Mouse (Mus musculus) monocyte, adult 5-6 weeks (primary cell): ENCODE data around the gene Hlf. TPM values are rescaled to one million over a fixed set of nuclear protein-coding genes. Genes with fewer than 3 reads are reported as not detected.

Experiments used
- ATAC-seq: fragments of 153-309, 156-312 bp; replicated peaks from 2 replicates; pipeline ENCODE4 v1.8.0; 2017; ENCODE audit warnings: mild to moderate bottlenecking; ENCODE audit not compliant: low TSS enrichment, insufficient number of reproducible peaks, severe bottlenecking, poor library complexity, low FRiP score
- total RNA-seq: library from RNA; stranded (forward); fragments of 200-1000, 200-491, 200-594 nt; gene quantifications from 3 replicates; pipeline ENCODE4 v1.2.3, GENCODE M21; 2017

Hlf gene
- total RNA-seq, 1 experiment from 2014 or later, result not detected

DNA sequence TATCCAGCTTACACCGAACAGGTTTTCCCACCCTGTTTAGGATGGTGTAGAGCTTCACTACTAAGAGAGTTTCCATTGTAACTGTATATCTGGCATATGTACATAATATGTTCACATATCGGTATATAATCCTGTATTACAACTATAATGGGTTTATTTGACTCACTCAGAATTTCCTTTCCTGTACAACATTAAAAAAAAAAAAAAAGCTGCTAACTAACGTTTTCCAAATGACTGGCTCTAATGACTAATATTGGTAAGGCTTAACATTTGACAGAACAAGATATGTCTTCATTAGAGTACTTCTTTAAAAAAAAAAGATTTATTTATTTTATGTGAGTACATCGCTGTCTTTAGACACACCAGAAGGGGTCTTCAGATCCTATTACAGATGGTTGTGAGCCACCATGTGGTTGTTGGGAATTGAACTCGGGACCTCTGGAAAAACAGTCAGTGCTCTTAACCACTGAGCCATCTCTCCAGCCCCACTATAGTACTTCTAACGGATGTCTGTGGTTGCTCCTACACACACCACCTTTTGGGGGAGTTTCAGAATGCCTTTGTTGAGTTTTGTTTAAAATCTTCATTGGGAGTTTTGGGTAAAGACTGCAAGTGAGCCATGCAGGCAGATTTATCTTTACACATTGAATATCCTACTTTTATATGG is 41.1 kb downstream of the Hlf start:
- no peak for ATAC-seq

DNA sequence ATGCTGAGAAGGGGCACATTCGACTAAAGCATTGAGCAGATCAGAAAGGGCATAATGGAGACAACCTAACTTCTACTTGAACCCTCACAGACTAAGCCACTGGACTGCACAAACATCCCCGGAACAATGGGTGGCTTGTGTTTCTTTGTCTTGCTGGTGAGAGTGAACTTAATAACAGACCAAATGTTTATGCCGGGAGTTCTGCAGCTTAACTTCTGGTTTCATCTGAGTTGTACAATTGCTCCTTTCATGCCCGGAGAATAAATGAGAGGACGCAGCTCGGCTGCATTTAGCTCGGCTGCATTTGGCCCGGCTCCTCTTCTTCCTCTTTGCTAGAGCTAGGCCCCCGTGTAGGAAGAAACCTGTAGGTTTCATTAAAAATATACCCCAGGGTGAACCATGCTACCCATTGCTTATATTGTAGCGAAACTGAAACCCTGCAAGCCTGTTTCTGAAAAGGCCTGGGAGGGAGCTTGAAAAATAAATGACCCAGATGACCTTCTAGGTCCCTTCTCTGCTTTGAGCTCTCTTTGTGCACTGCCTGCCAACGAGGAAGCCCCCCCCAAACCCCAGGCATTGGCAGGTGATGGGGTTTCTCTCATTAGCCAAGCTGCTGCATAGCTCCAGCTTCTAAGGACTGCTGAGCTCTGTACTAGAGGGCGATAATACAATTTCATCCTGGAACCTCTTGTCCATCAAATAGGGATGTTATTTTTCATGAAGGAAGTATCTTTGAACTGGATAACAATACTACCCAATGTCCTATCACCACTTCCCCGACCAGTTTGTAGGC is 42.8 kb downstream of the Hlf start:
- no peak for ATAC-seq

DNA sequence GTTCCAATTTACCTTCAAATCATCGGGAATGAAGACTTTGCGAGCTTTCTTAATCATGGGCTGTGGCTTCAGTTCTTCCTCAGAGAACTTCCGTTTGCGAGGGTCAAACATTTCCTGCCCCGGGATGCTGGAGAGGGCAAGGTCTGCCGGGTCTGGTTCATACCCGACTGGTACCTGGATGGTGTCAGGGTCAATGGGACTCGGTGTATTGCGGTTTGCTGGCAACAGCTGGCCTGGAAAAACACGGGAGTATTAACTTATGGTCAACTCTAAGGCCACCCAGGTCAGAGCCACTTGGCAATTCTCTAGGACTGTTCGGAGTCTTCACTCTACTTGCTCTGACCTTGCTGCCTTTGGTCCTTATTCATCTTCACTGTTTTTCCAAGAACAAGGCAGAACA is 44.9 kb downstream of the Hlf start:
- no peak for ATAC-seq

DNA sequence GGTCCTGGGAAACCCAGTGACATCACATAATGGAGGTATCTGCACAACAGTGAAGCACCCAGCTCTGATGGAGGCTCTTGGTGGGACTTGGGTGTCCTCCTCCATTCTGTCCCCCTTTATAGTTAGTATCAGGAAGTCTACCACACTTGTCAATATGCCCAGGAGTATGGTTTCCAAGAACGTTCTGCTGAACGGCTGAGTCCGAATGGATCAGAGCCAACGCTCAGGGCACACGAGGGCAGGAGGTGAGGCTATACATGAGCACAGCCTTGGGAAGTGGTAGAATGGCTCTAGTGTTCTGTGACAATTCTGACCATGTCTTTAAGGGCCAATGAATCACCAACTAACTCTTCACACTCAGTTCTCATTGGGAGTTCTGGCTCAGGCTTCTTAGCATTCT is 47.8 kb downstream of the Hlf start:
- ATAC-seq, result no peak

DNA sequence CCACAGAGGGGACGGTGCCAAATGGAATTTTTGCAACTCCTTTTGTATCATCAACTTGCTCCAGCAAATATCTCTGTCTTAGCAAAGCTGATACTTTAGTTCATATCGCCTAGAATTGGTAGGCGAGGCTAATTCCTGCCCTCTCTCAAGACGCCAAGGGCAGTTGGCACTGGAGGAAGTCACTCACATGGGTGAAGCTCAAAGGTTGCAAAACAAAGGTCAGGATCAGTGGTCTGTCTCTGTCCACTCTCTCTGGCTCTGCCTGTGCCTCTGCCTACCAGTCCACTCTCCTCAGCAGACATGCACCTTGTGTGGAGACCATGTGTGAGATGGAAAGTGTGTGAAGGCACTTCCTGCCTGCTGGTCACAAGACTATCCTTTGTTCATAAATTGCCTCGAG is 48.4 kb downstream of the Hlf start:
- ATAC-seq, result no peak

DNA sequence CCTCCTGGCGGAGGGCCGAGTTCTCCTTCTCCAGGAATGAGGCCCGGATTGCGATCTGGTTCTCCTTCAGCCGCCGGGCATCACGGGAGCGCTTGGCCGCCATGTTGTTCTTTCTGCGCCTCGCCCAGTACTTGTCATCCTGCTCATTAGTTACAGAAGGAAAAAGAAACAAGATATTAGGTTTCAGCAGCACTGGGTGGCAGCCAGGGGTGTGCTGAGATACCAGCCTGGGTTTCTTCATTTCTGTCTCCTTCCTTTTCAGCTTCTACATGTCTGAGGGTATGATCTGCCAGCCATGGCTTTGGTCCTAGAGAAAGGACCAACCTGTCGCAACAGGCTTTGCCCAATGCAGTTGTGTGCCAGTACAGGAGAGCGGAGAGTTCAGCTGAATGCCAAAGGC is 49.9 kb downstream of the Hlf start:
- ATAC-seq, result no peak

DNA sequence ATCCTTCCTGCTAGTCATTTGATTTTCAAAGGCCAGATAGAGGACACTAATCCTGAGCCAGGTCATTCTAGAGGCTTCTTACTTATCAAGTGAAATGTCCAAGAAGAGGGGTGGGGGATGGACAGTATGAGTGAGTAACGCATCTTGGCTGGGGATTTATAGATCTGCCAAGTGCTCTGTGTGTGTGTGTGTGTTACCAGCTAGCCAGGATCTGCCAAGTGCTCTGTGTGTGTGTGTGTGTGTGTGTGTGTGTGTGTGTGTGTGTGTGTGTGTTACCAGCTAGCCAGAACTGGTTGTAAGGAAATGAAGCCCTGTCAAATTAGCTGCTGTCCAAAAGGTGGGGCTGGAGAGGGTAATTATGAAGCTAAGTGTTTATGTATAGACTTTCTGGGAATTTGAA is 55.9 kb downstream of the Hlf start:
- no peak for ATAC-seq

DNA sequence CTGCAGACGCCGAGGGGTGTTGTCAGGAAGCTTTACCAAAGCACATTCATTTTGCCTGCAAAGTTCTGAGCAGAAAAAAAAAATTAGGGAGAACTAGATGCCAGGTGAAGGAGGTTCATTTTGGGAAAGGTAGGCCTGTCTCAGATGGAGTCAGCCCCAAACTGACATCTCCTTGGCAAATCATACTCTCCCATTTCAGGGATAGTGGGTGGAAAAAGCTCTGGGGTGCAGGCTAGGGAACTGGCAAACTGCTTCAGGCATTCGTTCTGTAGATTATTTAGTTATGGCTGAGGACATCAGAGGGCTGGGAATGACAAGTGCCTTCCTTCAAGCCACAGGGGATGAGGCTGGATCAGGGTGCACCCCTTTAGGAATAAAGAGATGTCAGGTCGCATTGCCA is 58.0 kb downstream of the Hlf start:
- ATAC-seq, result no peak

DNA sequence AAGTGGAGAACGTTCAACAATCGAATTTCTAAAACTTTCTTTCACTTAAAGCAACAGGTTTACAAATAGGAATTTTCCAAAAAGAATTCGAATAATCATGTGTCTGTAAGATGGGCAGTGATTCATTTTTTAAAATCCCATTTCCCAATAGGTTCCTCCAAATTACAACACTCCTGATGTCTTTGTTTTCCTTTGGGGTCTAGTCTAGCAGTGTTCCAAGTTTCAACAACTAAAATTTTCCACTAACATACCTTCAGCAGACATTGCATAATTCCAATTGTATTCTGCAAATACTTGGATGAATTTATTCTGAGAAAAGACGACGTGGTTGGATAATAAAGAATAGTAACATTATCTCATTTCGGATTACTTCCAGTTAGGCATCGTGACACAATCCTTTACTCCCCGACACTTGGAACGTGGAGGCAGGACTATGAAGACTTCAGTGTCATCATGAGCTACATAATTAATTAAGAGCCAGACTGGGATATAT is 60.4 kb downstream of the Hlf start:
- ATAC-seq, result no peak

DNA sequence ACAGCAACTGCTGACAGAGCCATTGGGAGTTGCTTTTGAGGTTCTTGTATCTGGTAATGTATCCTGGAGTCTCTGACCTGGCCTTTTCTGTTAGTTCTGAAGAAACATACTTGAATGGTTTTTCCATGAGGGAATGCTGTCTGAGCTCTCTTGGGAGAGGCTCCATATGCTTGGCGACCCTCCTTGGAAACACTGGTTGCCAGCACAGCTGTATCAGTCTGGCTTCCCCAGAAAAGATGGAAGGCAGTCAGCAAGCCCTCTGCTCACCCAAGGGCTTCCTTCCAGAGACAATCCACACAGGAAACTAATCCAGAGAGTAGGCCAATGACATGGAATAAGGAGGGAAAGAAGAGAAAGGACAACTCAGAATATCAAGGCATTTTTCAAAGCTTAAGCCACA is 63.9 kb downstream of the Hlf start:
- ATAC-seq, result no peak

DNA sequence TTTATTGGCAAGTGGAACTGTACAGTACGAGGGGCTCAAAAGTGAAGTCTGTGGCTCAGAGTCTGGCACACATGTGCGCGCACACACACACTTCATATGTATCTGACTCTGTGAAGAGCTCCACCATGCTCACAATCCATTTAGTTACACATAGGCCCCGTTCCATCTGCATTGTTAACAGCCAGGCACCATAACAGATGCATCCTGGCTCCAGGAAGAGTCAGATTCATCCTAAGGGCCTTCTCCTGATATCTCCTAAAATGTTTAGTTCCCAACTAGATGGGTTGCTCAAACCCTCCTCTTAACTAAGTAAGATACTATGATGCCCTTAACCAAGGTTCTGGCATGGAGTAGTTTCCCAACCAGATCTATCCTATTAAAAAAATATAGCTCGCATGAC is 64.5 kb downstream of the Hlf start:
- no peak for ATAC-seq

DNA sequence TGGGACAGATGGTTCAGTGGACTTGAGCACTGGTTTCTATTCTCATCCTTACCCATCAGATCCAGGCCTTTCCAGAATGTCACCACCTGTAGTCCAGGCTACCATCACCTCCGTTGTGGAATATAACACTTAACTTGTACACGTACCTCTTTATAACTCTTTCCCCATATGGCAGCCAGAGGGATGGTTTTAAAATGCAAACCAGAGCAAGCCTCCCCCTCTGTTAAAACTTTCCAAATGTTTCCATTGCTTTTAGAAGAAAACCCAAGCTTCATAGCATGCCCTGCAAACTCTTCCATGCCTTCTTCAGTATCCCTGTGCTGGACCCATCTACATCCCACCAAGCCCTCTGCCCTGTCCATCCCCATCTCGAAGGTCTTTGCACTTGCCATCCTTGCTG is 66.1 kb downstream of the Hlf start:
- ATAC-seq, result no peak

DNA sequence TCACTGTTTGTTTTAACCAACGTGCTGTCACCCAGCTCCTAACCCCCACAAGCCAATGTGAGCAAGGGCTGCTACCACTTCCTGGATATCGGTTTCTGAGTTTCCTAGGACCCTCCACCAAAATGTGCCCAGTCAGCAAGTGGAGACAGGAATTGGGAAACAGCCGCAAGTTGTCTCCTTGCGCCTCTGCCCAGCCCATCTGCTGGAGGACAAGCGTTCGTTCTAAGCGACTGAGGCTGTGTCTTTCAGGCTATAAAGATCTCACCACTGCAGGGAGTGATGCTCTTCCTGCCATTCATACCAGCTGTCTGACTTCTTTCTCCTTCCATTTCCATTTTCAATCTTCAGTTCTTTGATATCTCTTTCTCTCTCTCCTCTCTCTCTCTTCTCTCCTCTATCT is 69.8 kb downstream of the Hlf start:
- no peak for ATAC-seq

DNA sequence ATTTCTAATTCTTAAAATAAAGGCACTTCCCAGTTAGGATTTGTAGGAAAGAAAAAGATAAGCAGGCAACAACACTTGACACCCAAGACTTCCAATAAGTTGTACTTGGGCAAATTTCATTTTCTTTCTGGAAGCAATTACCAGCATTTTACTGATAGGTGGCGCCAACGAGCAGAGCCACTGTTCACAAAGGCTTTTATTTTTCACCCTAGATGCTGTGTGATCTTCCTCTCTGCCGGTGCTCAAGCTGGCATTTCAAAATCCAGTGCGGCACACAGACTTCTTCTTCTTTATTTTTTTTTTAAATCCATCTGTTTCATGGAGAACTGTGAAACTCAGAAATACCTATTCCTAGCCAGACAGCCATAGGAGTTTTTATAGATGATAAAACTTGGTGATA is 73.2 kb downstream of the Hlf start:
- ATAC-seq, result no peak

DNA sequence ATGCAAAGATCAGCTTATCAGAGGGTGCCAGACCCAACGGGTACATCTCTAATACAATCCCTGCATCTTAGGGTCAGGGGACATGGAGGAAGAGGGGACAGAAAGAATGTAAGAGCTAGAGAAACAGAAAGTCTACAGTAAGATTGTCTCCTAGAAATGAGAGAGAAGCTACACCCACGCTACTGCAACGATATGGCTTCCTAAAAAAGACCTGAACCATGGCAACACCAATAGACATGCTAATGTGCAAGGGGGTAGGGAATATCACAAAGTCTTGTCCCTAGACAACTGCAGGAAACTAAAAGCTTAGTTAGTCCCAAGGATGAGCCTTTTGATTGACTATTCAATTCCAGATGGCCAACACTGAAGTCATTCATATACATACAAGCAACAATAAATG is 76.1 kb downstream of the Hlf start:
- no peak for ATAC-seq

DNA sequence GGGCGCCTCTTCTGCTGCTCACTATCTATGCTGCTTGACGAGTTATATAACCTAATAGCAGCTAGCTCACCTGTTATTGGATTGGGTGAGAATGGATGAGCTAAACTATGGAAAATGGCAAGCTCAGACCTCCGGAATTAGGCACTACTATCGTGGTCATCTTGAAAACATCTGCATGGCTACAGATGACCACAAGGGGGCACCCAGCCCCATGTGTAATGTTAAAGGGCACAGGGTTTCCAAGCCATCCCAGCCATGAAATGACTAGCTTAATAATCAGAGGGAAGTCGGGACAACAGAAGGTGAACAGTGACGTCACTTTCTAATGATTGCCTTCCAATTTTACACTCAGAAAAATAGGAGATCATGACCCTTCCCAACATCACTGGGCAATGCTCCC is 83.7 kb downstream of the Hlf start:
- no peak for ATAC-seq

DNA sequence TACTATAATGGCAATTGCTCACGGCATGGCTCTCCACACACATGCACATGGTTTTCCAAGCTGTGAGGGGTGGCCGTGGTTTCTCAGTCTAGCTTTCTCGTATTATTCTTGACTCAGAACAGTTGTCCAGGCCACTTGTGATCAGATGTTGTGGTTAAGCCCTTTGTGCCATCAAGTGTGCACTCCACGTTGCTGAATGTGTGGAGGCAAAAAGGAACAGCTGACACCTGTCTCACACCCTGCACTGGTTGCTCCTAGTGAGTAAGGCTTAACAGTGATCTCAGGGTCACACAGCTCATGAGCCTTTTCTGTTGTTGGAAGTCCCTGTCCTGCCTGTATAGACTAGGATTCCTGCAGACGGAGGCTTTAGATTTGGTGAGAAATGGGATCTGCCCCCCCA is 84.6 kb downstream of the Hlf start:
- ATAC-seq, result no peak

DNA sequence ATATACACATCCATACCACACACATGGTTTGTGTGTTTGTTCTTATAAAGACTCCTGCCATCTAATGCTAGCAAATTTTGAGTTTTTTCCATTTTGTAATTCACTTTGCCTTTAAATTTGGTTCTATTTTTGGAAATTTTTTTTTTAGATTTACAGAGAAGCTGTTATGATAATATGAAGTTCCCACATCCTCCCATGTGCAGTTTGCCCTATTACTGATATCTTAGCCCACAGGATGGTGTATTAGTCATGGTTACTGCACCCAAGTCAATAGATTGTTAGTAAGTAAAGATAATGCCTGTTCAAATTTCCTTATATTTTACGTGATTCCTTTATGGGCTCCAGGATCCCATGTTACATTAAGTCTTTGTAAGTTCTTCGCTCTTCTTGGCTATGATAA is 96.1 kb downstream of the Hlf start:
- no peak for ATAC-seq

DNA sequence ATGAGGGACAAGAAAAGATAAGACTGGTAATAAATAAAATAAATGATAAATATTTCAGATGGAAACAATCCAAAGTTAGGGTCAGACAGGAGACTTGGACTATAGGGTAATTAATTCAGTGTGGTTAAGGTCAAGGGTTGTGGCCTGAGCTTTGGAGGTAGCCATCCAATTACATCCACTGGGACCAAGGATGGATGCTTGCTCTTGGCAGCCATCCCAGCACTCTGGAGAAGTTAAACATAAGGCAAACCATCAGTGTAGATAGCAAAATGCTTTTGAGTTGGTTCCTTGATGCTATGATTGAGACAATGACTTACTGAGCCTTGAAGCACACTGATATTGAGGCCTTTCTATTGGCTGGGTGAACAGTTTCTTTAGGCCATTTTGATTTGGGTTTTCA is 97.9 kb downstream of the Hlf start:
- ATAC-seq, result no peak

DNA sequence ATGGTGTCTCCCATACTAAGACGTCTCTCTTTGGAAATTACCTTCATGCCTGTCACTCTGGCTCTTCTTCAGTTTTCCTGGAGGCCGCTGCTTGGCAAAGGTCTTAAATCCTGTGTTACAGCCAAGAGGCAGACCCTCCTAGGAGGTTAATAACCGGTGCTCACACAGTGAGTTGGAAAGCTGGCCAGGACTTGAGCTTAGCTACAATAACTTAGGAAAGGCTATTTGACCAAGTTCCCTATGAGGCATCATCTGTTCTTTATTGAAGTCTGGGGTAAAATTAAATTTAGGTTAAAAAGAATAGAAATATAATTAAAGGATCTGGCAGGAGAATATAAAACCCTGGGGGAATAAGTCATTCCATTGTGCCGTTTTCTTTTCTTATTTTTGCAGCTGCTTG is 99.5 kb downstream of the Hlf start:
- ATAC-seq, result no peak
